Mouse (Mus musculus) erythroblast, embryonic 14.5 days (primary cell): ENCODE results near the gene Rgl3. TPM values are rescaled to one million over a fixed set of nuclear protein-coding genes. Genes with fewer than 3 reads are reported as not detected.

Source experiments
- H3K27me3 ChIP-seq: 2 replicates; pipeline ENCODE4 v1.6.1; 2012; ENCODE audit warnings: inconsistent platforms; ENCODE audit not compliant: control insufficient read depth
- H3K36me3 ChIP-seq: 2 replicates; pipeline ENCODE4 v1.6.1; 2012; ENCODE audit warnings: mild to moderate bottlenecking, inconsistent platforms; ENCODE audit not compliant: control insufficient read depth
- H3K4me1 ChIP-seq: 2 replicates; pipeline ENCODE4 v1.6.1; 2012; ENCODE audit warnings: inconsistent platforms; ENCODE audit not compliant: control insufficient read depth
- H3K4me3 ChIP-seq: replicated peaks from 2 replicates; pipeline ENCODE3; 2012; ENCODE audit warnings: moderate library complexity, mild to moderate bottlenecking, inconsistent platforms
- H3K9me3 ChIP-seq: 2 replicates; pipeline ENCODE4 v1.6.1; 2012; ENCODE audit warnings: low read length, inconsistent platforms, mixed read lengths; ENCODE audit not compliant: control insufficient read depth
- GATA1 ChIP-seq: IDR thresholded peaks from 2 replicates; pipeline ENCODE4 v1.6.1; 2012; ENCODE audit warnings: low read length, inconsistent platforms, mixed read lengths
- TAL1 ChIP-seq: IDR thresholded peaks from 3 replicates; pipeline ENCODE4 v1.6.1; 2012; ENCODE audit warnings: low read length, inconsistent platforms, mixed read lengths
- polyA plus RNA-seq: library from polyadenylated mRNA; stranded (reverse); fragments of >175 nt; gene quantifications from 2 replicates; pipeline ENCODE4 v1.2.3, GENCODE M21; 2012

Rgl3 gene
- polyA plus RNA-seq, 1 experiment, result 0.01 TPM

DNA sequence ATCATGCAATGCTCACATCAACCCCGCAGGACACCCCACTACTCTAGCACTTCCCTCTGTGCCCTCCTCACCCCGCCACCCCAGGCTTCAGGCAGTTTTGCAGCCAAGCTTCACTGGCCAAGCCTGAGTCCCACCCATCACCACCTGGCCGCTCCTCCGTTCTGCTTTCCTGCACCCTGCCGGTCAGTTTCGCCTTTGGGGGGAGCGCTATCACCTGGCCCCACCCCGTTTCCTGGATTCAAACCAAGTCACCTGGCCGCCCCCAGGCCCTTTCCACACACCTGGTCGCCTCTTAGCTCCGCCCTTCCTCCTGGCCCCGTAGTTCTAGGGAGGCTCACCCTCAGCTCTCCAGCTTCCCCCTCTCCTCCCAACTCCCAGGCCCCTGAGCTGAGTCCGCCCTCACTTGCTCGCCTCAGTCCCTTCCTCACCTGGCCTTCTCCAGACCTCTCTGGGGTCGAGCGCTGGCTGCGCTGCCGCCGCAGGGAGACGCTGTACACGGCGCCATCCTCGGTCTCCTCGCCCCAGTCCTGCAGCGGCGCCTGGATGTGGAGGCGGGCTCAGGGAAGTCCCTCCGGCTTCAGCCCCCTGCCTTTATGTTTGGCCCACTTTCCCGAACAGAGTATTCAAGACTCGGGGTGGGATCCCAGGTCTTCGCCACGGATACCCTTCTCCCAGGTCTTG lies 685 bp downstream of the Rgl3 start:
- Histone ChIP-seq H3K9me3 (peaks cover 15% of the 10 kb centered on the region; the same call in 1 of the 2 replicates), H3K4me3 (no peak overlapping the region), H3K27me3 (peaks cover 99% of the 10 kb centered on the region), H3K4me1 (peaks cover 6% of the 10 kb centered on the region), H3K36me3 (no peaks in the 10 kb centered on the region)
- TF ChIP-seq TAL1, result no peak
- no peak for TF ChIP-seq GATA1

DNA sequence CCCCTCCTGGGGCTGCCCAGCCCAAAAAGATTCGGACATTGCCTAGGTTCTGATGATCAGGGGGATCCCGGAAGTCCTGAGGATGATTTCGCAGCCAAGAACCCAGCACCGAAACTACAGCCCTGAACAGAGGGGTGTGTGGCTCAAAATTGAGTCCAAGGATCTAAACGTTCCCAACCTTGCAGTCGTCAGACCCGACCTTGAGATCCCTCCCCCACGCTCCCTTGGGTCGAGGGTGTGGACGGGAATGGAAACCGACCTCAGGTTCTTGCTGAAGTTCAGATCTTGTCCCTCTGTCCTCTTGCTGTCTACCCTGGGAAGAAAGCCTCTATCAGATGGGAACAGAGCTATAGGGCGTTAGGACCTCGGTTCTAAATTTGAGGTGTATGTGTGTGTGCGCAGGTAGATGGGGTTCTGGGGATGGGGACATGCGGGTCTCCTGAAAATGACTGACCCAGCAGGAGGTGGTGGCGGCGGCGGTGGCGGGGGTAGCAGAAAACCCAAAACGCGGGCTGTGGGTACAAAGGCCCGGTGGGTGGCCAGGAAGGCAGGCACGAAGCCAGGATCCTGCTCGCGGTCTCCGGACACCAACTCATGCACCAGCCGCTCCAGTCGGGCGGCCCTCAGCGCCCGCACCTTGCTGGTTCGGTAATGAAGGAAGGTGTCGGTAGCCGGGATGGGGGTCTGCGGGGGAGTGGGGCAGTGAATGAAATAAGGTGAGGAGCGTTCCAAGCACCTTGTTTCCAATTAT lies 1.5 kb downstream of the Rgl3 start:
- no peaks in the 10 kb centered on the region for H3K36me3 ChIP-seq
- H3K4me3 ChIP-seq, result no peak overlapping the region
- H3K27me3 ChIP-seq, result peaks cover 100% of the 10 kb centered on the region
- peaks cover 6% of the 10 kb centered on the region for H3K4me1 ChIP-seq
- H3K9me3 ChIP-seq, result peaks cover 15% of the 10 kb centered on the region; the same call in 1 of the 2 replicates
- TF ChIP-seq TAL1 (no peak), GATA1 (no peak)

DNA sequence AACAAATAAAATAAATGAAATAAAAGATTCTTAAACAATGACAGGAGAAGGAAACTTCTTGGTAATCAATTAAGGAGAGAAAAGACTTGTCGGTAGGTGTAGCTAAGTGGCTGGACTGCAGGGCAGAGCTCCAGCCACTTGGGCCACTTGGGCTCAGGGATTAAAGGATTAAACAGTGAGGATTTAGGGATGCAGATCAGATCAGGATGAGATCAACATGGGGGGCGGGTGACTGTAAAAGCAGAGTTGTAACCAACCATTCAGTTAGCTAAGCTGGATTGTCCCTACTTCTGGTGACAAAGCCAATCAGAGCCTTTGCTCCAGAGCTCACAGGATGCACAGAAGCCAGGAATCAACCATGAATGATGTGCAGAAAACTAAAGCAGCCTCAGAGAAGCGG lies 5.3 kb downstream of the Rgl3 start:
- Histone ChIP-seq H3K36me3 (no peaks in the 10 kb centered on the region), H3K27me3 (peaks cover 98% of the 10 kb centered on the region), H3K4me1 (no peaks in the 10 kb centered on the region; the same call in 1 of the 2 replicates), H3K4me3 (no peak overlapping the region), H3K9me3 (peaks cover 18% of the 10 kb centered on the region)
- no peak for TF ChIP-seq GATA1

DNA sequence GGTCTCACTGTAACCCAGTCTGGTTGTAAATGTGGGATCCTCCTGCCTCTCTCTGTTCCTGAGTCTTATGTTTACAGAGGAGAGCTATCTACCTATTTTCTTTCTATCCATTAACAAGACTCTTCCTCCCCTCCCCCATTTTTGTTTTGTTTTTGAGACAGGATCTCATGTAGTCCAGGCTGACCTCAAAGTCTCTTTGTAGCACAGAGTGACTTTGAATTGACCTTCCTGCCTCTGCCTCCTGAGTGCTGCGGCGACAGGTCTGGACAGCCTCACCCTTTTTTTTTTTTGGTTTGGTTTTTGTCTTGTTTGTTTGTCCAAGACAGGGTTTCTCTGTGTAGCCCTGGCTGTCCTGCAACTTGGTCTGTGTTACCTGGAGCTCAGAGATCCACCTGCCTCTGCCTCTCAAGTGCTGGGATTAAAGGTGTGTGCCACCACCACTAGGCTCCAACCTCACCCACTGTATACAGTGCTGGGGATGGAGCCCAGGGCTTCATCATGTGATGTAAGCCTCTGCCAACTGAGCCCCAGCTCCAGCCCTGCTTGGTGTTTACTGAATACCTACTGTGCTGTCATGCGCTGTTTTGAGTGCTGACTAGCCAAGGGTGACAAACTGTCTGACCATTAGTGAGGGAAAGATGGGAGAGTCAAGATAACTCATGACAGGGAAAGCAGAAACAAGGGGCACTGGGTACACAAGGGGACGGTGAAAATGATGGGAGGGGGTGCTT lies 10.7 kb downstream of the Rgl3 start:
- TF ChIP-seq GATA1 (no peak), TAL1 (no peak)
- peaks cover 8% of the 10 kb centered on the region for H3K9me3 ChIP-seq
- H3K36me3 ChIP-seq, result no peaks in the 10 kb centered on the region
- H3K4me1 ChIP-seq, result peaks cover 14% of the 10 kb centered on the region
- no peak overlapping the region for H3K4me3 ChIP-seq
- H3K27me3 ChIP-seq, result peaks cover 60% of the 10 kb centered on the region

DNA sequence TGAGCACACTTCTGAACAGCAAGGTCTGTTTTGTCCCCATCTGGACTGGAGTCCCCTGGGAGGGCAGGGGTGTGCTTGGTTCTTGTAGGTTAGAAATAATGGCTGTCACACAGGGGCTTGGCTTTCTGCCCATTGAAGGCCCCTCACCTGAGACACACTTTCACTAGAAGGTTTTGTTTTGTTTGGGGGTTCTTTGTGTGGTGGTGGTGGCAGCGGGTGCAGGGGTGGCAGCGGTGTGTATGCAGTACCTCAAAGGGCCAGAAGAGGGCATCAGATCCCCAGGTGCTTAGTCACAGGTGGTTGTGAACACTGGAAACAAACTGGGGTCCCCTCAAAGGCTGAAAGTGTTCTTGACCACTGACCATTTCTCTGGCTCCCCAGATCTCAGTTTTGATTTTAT lies 11.3 kb downstream of the Rgl3 start:
- H3K4me1 ChIP-seq, result peaks cover 14% of the 10 kb centered on the region
- TF ChIP-seq TAL1 (no peak), GATA1 (no peak)
- H3K4me3 ChIP-seq, result no peak overlapping the region
- H3K9me3 ChIP-seq, result peaks cover 8% of the 10 kb centered on the region
- H3K36me3 ChIP-seq, result no peaks in the 10 kb centered on the region
- H3K27me3 ChIP-seq, result peaks cover 54% of the 10 kb centered on the region

DNA sequence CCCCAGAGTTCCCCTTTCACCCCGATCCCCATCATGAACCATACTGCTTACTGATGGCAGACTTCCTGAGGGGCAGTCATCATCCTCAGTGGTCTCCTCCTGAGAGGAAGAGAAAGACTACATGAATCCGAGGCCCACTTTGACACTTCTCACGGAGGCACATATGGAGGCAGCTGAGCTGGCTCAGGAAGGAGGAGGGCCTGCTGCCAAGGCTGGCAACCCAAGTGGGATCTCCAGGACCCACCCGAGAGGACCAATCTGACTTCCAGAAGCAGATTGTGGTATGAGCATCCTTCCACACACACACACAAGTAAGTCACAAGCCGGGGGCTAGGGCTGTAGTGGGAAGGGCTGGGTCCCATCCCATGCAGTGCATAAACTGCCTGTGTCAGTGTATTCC lies 11.9 kb downstream of the Rgl3 start:
- H3K36me3 ChIP-seq, result no peaks in the 10 kb centered on the region
- TF ChIP-seq GATA1, result no peak
- TF ChIP-seq TAL1, result no peak
- peaks cover 49% of the 10 kb centered on the region for H3K27me3 ChIP-seq
- H3K9me3 ChIP-seq, result peaks cover 7% of the 10 kb centered on the region
- H3K4me1 ChIP-seq, result peaks cover 14% of the 10 kb centered on the region
- no peak overlapping the region for H3K4me3 ChIP-seq

DNA sequence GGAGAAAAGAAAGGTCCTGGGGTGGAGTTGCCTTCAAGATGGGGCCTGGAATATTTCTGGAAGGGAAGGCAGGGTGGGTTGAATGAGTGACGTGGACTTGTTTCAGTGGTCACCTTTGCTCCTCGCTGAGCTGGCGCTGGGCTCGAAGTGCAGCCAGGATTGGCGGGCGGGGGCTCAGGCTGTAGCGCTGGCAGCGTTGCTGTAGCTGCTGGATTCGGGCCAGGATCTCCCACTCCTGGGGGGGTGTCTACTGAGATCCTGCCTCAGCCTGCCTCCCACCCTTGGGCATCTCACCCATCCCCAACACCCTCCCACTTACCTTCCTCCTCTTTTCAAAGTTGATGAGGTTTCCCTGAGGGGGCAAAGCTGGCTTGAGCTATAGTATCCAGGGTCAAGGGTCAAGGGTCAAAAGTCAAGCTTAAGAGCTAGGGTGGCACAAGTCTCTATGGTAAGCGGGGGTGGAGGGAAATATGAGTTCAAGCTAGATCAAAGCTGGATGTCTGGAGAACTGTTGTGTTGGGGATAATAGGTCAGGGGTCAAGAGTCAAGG lies 12.5 kb downstream of the Rgl3 start:
- Histone ChIP-seq H3K4me3 (no peak overlapping the region), H3K36me3 (no peaks in the 10 kb centered on the region), H3K9me3 (peaks cover 4% of the 10 kb centered on the region), H3K4me1 (peaks cover 14% of the 10 kb centered on the region), H3K27me3 (peaks cover 43% of the 10 kb centered on the region)
- no peak for TF ChIP-seq GATA1
- TF ChIP-seq TAL1, result no peak

DNA sequence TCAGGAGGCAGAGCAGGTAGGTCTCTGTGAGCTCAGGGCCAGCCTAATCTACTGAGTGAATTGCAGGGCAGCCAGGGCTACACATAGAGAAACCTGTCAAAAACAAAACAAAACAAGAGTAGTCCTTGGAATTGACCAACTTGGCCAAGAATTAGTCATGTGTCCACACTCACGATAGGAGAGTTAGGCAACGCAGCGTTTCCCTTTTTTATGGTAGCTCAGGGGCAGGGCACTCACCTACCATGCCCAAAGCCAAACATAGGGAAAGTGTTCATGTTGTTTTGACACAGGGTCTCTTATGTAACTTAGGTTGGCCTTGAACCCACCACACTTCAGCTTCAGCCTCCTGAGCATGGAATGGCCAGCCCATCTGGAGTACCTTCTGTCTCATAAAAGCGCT lies 19.9 kb downstream of the Rgl3 start:
- H3K4me3 ChIP-seq, result no peak overlapping the region
- H3K9me3 ChIP-seq, result no peaks in the 10 kb centered on the region
- H3K36me3 ChIP-seq, result no peaks in the 10 kb centered on the region
- TF ChIP-seq TAL1 (no peak), GATA1 (no peak)
- H3K27me3 ChIP-seq, result peaks cover 12% of the 10 kb centered on the region
- H3K4me1 ChIP-seq, result peaks cover 16% of the 10 kb centered on the region

DNA sequence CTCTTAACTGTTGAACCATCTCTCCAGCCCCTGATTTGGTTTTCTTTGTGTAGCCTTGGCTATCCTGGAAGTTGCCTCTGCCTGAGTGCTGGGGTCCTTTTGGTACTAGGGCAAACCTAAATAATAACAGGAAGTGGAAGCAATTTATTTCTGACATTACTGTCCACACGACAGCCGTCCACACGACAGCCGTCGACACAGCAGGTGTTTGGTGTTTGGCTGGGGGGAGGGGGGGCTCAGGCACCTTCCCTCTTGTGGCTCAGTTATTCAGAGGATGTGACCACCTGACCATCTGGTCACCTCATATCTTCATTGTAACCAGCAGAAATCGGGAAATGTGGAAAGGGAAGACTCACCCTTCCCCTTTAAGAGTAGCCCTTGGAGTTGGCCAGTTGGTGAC lies 20.4 kb downstream of the Rgl3 start:
- H3K4me1 ChIP-seq, result peaks cover 21% of the 10 kb centered on the region
- H3K27me3 ChIP-seq, result peaks cover 12% of the 10 kb centered on the region
- H3K36me3 ChIP-seq, result no peaks in the 10 kb centered on the region

More for the DNA sequence above, 20.4 kb downstream of the Rgl3 start:
- no peak for TF ChIP-seq GATA1
- TF ChIP-seq TAL1, result no peak
- Histone ChIP-seq H3K4me3 (no peak overlapping the region), H3K9me3 (no peaks in the 10 kb centered on the region)
